Mouse (Mus musculus) kidney, adult 2 months (tissue): ENCODE results near the gene Ercc2. TPM values are rescaled to one million over a fixed set of nuclear protein-coding genes. Genes with fewer than 3 reads are reported as not detected.

ENCODE experiments used
- DNase-seq: peaks from one replicate; pipeline ENCODE4 v3.0.0; 2021
- H3K27ac ChIP-seq: fragments of 200-500 bp; 2 replicates; pipeline ENCODE4 v1.5.1; 2012; ENCODE audit warnings: low read depth, low read length, control low read depth, inconsistent platforms; ENCODE audit not compliant: insufficient read depth
- H3K27me3 ChIP-seq: fragments of 200-500 bp; replicated peaks from 2 replicates; pipeline ENCODE4 v1.6.1; 2012; ENCODE audit warnings: mild to moderate bottlenecking, moderate library complexity, low read length, inconsistent platforms; ENCODE audit not compliant: control insufficient read depth, insufficient read depth
- H3K36me3 ChIP-seq: fragments of 200-500 bp; 2 replicates; pipeline ENCODE4 v1.6.1; 2012; ENCODE audit warnings: mild to moderate bottlenecking, moderate library complexity, low read length, inconsistent platforms; ENCODE audit not compliant: control insufficient read depth, insufficient read depth
- H3K4me1 ChIP-seq: fragments of 200-500 bp; 2 replicates; pipeline ENCODE4 v1.6.1; 2011; ENCODE audit warnings: low read length; ENCODE audit not compliant: control insufficient read depth, insufficient read depth
- H3K4me3 ChIP-seq: fragments of 200-500 bp; 2 replicates; pipeline ENCODE4 v1.5.1; 2011; ENCODE audit warnings: mild to moderate bottlenecking, low read depth, low read length, control low read depth; ENCODE audit not compliant: insufficient read depth
- CTCF ChIP-seq: fragments of 200-500 bp; conservative IDR thresholded peaks from 2 replicates; pipeline ENCODE4 v1.5.1; 2011; ENCODE audit warnings: low read depth, mild to moderate bottlenecking, control low read depth, low read length, moderate library complexity, mixed read lengths; ENCODE audit not compliant: insufficient read depth, insufficient read length
- POLR2A ChIP-seq: fragments of 200-500 bp; IDR thresholded peaks from one replicate; pipeline ENCODE4 v1.6.1; 2011; ENCODE audit warnings: low read depth, low read length, control low read depth
- WGBS: fragments of 180-500 bp; shearing (Covaris S2); methylation state at CpG from one replicate; pipeline ENCODE4 v1.1.7; 2018; 5-methylcytosine and 5-hydroxymethylcytosine counted together
- polyA plus RNA-seq: library from polyadenylated mRNA; depleted of rRNA; stranded (reverse); fragments of >200 nt; gene quantifications from 2 replicates; pipeline ENCODE4 v1.2.3, GENCODE M21; 2012; rRNA removed

Gene Ercc2
- polyA plus RNA-seq, 1 experiment: 32.4 TPM

DNA sequence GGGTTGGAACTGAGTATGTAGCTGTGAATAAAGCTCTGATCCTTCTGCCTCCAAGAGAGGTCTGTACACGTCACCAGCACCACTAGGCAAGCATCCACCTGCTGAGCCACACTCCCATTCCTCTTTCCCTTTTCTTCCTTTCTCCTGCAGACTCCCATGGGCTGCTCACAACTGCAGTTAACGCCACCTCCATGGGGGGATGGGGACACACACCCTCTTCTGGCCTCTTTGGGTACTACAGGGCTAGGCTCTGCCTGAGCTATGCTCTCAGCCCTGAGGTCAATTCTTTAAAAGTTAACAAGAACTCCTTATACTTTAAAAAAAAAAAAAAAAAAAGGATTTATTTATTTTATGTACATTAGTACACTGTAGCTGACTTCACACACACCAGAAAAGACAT is 50.7 kb downstream of the Ercc2 start:
- 0 out of 2 replicates have a peak, but pooled peaks have one; percentile 22 for TF ChIP-seq CTCF
- TF ChIP-seq POLR2A: no peak
- peaks cover 4% of the 10 kb centered on the region for H3K36me3 ChIP-seq
- WGBS: 98% methylated on average over 2 of the region's 2 CpGs

DNA sequence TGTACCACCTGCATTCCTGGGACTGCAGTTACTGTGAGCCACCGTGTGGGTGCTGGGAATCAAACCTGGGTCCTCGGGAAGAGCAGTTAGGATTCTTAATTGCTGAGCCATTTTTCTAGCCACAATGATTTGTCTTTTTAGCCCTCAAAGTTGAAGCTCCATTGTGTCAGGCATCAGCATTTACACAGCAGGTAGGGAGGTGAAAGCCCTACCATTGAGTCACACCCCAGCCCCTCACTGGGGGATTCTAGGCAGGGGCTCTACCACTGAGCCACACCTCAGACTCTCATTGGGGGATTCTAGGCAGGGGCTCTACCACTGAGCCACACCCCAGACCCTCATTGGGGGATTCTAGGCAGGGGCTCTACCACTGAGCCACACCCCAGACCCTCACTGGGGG is 54.5 kb downstream of the Ercc2 start:
- H3K36me3 ChIP-seq: peaks cover 4% of the 10 kb centered on the region
- no peak overlapping the region for H3K4me3 ChIP-seq
- no peak overlapping the region for H3K27ac ChIP-seq
- H3K27me3 ChIP-seq: no peaks in the 10 kb centered on the region
- no peak for TF ChIP-seq POLR2A
- no peak for TF ChIP-seq CTCF
- DNase-seq: no peak
- WGBS: 93% methylated on average over 2 of the region's 2 CpGs
- peaks cover 7% of the 10 kb centered on the region for H3K4me1 ChIP-seq

More for the DNA sequence above, 50.7 kb downstream of the Ercc2 start:
- Histone ChIP-seq H3K27ac (no peak overlapping the region), H3K27me3 (no peaks in the 10 kb centered on the region), H3K4me1 (no peaks in the 10 kb centered on the region), H3K4me3 (no peak overlapping the region)
- DNase-seq: no peak

DNA sequence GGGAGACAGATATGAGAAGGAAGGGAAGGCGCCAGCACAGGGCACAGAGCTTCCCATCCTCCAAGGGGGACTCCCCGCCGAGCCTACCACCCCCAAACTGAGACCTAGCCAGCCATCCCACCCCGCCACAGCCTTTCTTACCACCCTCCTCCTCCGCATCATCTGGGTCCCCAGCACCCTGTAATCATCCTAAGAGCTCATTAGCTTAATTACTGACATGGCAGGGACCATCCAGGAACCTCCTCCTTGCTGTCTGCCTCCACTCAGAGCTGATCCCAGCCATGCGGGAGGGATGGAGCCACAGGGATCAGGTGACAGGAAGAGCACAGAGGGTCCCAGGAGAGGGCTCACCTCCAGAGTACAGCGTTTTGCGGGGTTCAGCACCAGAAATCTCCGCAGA is 55.2 kb downstream of the Ercc2 start:
- H3K4me1 ChIP-seq: peaks cover 7% of the 10 kb centered on the region
- H3K27ac ChIP-seq: no peak overlapping the region
- no peak overlapping the region for H3K4me3 ChIP-seq
- DNase-seq: no peak
- TF ChIP-seq CTCF (no peak), POLR2A (no peak)
- peaks cover 2% of the 10 kb centered on the region for H3K36me3 ChIP-seq
- 86% methylated on average over 9 of the region's 9 CpGs for WGBS
- no peaks in the 10 kb centered on the region for H3K27me3 ChIP-seq

DNA sequence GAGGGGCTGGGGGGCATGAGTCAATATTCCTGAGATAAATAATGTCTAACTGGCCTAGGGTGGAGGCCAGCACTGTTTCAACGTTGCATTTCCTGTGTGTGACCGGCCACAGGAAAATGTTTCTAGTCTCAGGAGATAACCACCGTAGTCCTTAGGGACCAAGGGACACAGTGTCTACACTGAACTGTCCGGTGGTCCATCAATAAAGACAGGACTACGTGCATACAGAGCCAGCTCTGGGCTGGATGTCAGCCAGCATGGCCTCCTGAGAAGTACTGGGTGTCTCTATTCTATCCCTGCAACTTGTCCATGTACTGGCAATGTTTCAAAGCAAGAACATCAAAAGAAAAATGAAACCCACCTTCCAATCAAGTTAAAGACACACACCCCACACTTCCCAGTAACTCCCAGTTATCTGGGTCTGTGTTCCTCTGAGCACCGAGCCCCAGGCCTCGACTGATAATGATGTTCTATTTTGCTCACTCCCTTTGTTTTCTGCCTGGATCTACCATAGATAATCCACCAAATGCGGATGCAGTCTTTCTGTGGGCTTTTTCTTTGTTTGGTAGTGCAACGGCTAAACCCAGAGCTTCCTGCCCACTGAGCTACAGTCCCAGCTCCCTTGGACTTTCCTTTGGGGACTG is 59.8 kb downstream of the Ercc2 start:
- H3K27me3 ChIP-seq: no peaks in the 10 kb centered on the region
- no peak overlapping the region for H3K27ac ChIP-seq
- H3K4me1 ChIP-seq: peaks cover 7% of the 10 kb centered on the region
- WGBS: 64% methylated on average over 9 of the region's 9 CpGs
- H3K36me3 ChIP-seq: no peaks in the 10 kb centered on the region
- TF ChIP-seq CTCF (no peak), POLR2A (no peak)
- DNase-seq: peak; percentile 74
- H3K4me3 ChIP-seq: no peak overlapping the region

DNA sequence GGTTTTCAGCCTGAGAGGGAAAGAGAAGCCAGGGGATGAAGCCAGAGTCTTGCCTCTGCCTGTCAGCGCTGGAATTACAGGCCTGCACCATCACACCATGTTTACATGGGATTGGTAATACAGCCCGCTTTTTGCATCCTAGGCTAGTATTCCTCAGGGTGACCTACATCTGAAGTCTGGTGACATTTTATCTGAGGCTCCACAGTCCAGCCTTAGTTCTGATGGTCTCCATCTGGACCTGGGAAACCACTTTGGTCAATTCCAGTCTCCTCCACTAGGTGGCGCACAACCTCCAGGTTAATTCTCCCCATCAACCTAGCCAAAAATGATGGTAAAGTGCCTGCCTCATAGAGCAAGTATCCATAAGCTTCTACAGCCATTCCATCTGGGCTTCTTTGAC is 61.5 kb downstream of the Ercc2 start:
- Histone ChIP-seq H3K4me1 (peaks cover 7% of the 10 kb centered on the region), H3K27ac (no peak overlapping the region), H3K36me3 (no peaks in the 10 kb centered on the region; the same call in 1 of the 2 replicates), H3K27me3 (no peaks in the 10 kb centered on the region), H3K4me3 (no peak overlapping the region)
- TF ChIP-seq POLR2A: no peak
- TF ChIP-seq CTCF: peak; percentile 85
- 29% methylated on average over 3 of the region's 3 CpGs for WGBS
- DNase-seq: peak; percentile 85

DNA sequence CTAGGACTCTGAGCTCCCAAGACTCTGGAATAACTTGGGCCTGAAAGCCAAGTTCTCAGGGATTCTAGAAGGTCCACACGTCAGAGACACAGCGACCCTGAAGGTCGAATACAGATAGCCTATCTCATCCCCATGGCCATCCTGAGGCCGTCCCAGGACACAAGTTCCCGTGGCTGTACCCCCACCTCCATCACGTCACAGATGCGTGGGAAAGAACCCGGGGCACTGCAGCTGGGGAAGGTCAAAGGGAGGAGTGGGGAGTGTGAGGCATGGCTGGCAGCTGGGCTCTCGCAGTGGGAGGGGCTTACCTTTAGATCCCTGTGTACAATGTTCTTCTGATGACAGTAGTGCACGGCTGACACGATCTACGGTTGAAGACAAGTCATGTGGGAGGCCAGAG is 63.0 kb downstream of the Ercc2 start:
- Histone ChIP-seq H3K4me1 (peaks cover 6% of the 10 kb centered on the region), H3K27me3 (no peaks in the 10 kb centered on the region), H3K36me3 (no peaks in the 10 kb centered on the region; the same call in 1 of the 2 replicates), H3K4me3 (no peak overlapping the region), H3K27ac (no peak overlapping the region)
- WGBS: 63% methylated on average over 12 of the region's 12 CpGs
- DNase-seq: no peak
- TF ChIP-seq POLR2A: no peak
- no peak for TF ChIP-seq CTCF

Other genes starting within 250 kb of the Ercc2 start
- gene Qpctl, start 232.7 kb upstream of the Ercc2 start, polyA plus RNA-seq: 11.9 and 12.1 TPM in 2 replicates
- 34.8 and 42.2 TPM in 2 replicates for gene Snrpd2, start 232.3 kb upstream of the Ercc2 start, polyA plus RNA-seq
- 0.13 and 0.20 TPM in 2 replicates for gene Gipr, start 215.9 kb upstream of the Ercc2 start, polyA plus RNA-seq
- gene Eml2, start 205.6 kb upstream of the Ercc2 start, polyA plus RNA-seq: 38.8 and 39.0 TPM in 2 replicates
- gene Gpr4, start 169.5 kb upstream of the Ercc2 start, polyA plus RNA-seq: 10.1 and 10.8 TPM in 2 replicates
- 41.7 and 48.5 TPM in 2 replicates for gene Opa3, start 153.7 kb upstream of the Ercc2 start, polyA plus RNA-seq
- 69.5 and 71.5 TPM in 2 replicates for gene Vasp, start 110.2 kb upstream of the Ercc2 start, polyA plus RNA-seq
- not detected in 2 replicates for gene Ppm1n, start 101.9 kb upstream of the Ercc2 start, polyA plus RNA-seq
- gene Rtn2, start 99.4 kb upstream of the Ercc2 start, polyA plus RNA-seq: 7.6 and 19.1 TPM in 2 replicates
- gene Fosb, start 72.0 kb upstream of the Ercc2 start, polyA plus RNA-seq: 0.17 and 0.19 TPM in 2 replicates
- 27.6 and 31.9 TPM in 2 replicates for gene Ercc1, start 37.2 kb upstream of the Ercc2 start, polyA plus RNA-seq
- gene Cd3eap, start 22.5 kb upstream of the Ercc2 start, polyA plus RNA-seq: 5.3 and 5.9 TPM in 2 replicates
- gene Ppp1r13l, start 22.3 kb upstream of the Ercc2 start, polyA plus RNA-seq: 5.9 and 6.8 TPM in 2 replicates
- 3.7 and 5.0 TPM in 2 replicates for gene Klc3, start 22.1 kb downstream of the Ercc2 start, polyA plus RNA-seq
- 2.0 and 420 TPM in 2 replicates for gene Ckm, start 22.8 kb downstream of the Ercc2 start, polyA plus RNA-seq
- gene Mark4, start 76.8 kb downstream of the Ercc2 start, polyA plus RNA-seq: 16.1 and 18.2 TPM in 2 replicates
- gene Exoc3l2, start 81.3 kb downstream of the Ercc2 start, polyA plus RNA-seq: 41.6 and 46.6 TPM in 2 replicates
- gene Bloc1s3, start 126.4 kb downstream of the Ercc2 start, polyA plus RNA-seq: 8.6 and 10.3 TPM in 2 replicates
- 62.3 and 74.6 TPM in 2 replicates for gene Trappc6a, start 126.4 kb downstream of the Ercc2 start, polyA plus RNA-seq
- gene Nkpd1, start 135.8 kb downstream of the Ercc2 start, polyA plus RNA-seq: 0.11 and 0.16 TPM in 2 replicates
- 87.0 and 92.0 TPM in 2 replicates for gene Ppp1r37, start 181.1 kb downstream of the Ercc2 start, polyA plus RNA-seq
- gene Zfp296, start 195.3 kb downstream of the Ercc2 start, polyA plus RNA-seq: 2.7 and 3.3 TPM in 2 replicates
- 143 and 149 TPM in 2 replicates for gene Gemin7, start 195.6 kb downstream of the Ercc2 start, polyA plus RNA-seq
- gene Clasrp, start 222.5 kb downstream of the Ercc2 start, polyA plus RNA-seq: 29.0 and 54.8 TPM in 2 replicates
- 10.4 and 13.3 TPM in 2 replicates for gene Relb, start 247.4 kb downstream of the Ercc2 start, polyA plus RNA-seq